Mouse (Mus musculus) ovary, adult 2 months (tissue): ENCODE measurements around the gene Hykk. TPM values are rescaled to one million over a fixed set of nuclear protein-coding genes. Genes with fewer than 3 reads are reported as not detected.

Source experiments
- polyA plus RNA-seq: library from polyadenylated mRNA; depleted of rRNA; stranded (reverse); fragments of >200 nt; gene quantifications from 2 replicates; pipeline ENCODE4 v1.2.3, GENCODE M21; 2012; rRNA removed

The Hykk gene
- polyA plus RNA-seq: 0.75 TPM in 2 replicates

GRCm38 (mm10) chr9:54917010-54917677 lies at the start of gene Hykk:
Gene Hykk (plus strand): TSS chr9:54917283.

GRCm38 (mm10) chr9:54950575-54951321 lies 33.7 kb downstream of the Hykk start, which contains the start of the genes Psma4 and AY074887:
Gene Psma4 (plus strand): TSS chr9:54950790.
Gene AY074887 (minus strand): TSS chr9:54950998.

GRCm38 (mm10) chr9:54980674-54981073 lies 63.6 kb downstream of the Hykk start, which contains the start of gene Chrna5:
Gene Chrna5 (plus strand): TSS chr9:54980880.

Other genes with a start within 250 kb of the Hykk start
- 17.6 and 19.1 TPM in 2 replicates for gene Dnaja4, start 218.4 kb upstream of the Hykk start, polyA plus RNA-seq
- gene Wdr61, start 182.8 kb upstream of the Hykk start, polyA plus RNA-seq: 26.1 and 26.6 TPM in 2 replicates
- 7.6 and 10.6 TPM in 2 replicates for gene Crabp1, start 152.5 kb upstream of the Hykk start, polyA plus RNA-seq
- gene Ireb2, start 53.5 kb upstream of the Hykk start, polyA plus RNA-seq: 2.0 and 3.5 TPM in 2 replicates
- gene Psma4, start 33.5 kb downstream of the Hykk start, polyA plus RNA-seq: 30.9 and 42.7 TPM in 2 replicates
- not detected in 2 replicates for gene AY074887, start 33.7 kb downstream of the Hykk start, polyA plus RNA-seq
- gene Chrna5, start 63.6 kb downstream of the Hykk start, polyA plus RNA-seq: not detected in 2 replicates
- gene Chrna3, start 109.3 kb downstream of the Hykk start, polyA plus RNA-seq: 0.07 TPM in 1 of 2 replicates, not detected in the other
- gene Chrnb4, start 131.5 kb downstream of the Hykk start, polyA plus RNA-seq: 0.09 and 0.10 TPM in 2 replicates
- 16.4 and 18.9 TPM in 2 replicates for gene Ube2q2, start 231.6 kb downstream of the Hykk start, polyA plus RNA-seq